Mouse (Mus musculus): ENCODE measurements around the gene Pde10a.

The Pde10a gene

DNA sequence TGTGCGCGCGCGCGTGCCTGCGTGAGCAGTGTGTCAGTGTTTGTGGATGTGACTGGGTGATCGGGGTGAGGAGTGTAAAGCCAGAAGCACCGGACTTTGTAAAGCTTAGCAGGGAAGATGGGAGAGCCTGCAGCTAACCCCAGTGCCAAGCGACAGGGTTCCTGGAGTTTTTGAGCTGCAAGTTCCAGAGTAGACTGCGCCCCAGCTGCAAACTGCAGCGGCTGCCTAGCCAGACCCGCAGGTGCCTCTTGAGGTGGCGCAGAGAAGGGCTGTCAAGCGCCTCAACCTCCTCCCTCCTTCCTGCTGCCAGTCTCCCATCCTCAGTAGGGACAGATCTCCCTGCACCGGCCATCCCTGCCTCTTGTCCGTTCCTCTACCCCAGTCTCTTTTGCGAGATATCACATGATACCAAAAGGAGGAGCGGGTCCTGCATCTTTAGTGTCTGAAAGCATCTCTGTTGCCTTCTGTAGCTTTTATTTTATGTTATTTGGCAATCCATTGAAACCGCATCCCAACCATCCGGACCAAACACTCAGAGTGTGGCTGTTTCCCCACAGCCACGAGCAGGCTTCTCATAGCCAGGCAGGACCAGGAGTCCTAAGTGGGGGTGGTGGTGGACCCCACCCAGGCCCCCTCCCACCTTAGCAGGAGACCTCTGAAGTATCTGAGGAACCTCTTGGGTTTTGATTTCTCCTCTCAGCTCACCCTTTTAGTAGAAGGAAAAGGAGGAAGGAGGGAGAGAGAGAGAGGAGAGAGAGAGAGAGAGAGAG lies 984 bp downstream of the Pde10a start:
- DNase-seq (ENCODE audit: extremely low spot score, low read depth, low spot score) = no peak

DNA sequence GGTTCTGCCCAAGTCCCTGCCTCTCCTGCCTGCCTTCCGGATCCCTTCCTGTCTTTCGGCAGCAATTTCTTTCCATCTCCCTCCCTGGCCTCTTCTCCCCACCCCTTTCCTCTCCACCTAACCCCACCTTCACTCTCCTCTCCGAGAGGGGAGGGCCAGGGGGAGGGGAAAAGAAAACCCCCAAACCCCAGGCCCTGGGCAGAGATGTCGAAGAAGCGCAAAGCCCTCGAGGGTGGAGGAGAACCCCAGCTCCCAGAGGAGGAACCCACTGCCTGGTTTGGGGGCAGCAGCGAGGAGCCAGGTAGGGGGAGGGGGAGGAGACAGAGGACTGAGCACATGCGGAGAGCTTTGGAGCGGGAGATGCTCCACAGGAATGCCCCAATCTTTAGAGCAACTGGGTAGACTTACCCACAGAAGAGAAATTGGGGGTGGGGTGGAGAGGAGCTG lies 1.7 kb downstream of the Pde10a start:
- no peak for DNase-seq (ENCODE audit: extremely low spot score, low read depth, low spot score)

DNA sequence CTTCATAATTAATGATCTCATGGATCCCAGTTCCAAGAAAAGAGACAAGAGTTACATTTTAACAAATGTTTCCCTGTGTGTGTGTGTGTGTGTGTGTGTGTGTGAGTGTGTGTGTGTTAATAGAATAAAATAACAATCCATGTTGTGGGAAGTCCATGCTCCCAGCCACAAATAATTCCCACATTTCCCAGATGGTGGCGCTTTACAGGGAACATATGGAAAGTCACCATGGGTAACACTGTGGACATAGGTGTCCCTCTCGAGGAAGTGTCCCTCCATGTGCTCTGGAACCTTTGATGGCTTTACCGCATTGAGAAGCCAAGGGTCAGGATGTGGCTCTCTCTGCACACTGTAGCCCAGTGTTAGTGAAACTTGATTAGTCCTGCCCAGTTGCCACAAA lies 3.5 kb downstream of the Pde10a start:
- DNase-seq (ENCODE audit: extremely low spot score, low read depth, low spot score) = no peak

DNA sequence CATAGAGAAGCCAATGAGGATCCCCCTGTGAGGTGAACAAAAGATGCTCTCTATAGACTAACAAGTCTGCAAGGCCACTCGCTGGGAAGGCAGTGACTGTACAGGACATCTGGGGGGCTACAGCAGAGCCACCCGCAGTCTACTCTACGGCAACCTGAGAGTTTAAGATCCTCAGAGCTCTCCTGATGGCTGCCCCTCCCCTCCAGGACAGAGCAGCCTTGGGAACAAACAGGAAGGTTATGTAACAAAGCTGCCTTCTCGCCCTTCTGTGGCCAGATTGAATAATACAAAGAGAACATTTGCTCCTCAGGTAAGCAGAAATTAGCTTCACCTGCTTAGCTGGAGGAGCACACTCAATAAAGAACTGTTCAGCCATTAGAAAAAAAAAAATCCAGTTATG lies 7.4 kb downstream of the Pde10a start:
- no peak for DNase-seq (ENCODE audit: extremely low spot score, low read depth, low spot score)

DNA sequence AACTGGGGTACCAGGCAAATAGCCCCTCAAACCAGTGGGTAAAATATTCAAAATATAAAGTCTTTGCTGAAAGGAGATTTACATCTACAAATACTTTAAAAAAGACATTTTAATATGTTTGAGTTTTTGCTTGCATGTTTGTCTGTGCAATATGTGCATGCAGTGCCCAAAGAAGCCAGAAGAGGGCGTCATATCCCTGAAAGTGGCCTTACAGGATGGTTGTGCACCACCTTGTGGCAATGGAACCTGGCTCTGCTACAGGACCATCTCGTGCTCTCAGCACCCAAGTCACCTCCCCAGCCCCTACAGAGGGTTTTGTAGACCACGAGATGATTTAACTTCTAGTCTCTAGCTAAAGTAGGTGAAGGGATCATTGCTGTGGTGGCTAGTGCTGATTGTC lies 8.7 kb downstream of the Pde10a start:
- DNase-seq (ENCODE audit: extremely low spot score, low read depth, low spot score) = no peak

DNA sequence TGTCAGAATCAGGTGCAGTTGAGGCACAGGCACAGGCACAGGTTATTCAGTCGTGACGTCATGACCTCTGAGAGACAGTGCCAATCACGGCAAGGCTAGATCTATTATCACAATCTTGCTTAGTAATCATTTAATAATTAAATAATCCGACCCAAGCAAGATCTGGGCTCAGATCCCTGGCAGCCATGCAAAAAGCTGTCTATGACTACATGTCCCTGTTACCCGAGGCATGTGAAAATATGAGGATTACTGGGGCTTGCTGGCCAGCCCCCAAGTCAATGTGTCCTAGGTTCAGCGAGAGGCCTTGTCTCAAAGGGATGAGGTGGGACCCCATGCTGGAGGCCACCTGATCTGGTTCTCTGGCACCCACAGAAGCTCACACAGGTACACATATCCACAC lies 11.3 kb downstream of the Pde10a start:
- DNase-seq (ENCODE audit: extremely low spot score, low read depth, low spot score) = no peak

DNA sequence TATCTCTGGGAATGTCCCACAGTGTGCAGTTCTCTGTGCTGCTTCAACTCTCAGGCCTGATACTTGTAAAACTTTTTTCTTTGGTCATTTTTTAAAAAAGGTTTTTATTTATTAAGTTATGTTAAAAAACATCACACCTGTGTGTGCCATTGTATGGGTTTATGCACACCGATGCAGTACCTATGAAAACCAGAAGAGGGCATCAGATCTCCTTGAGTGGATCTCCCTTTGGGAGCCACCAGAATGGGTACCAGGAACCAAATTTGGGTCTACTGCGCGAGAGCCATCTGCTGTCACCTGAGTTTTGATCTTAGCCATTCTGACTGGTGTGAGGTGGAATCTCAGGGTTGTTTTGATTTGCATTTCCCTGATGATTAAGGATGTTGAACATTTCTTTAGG lies 12.9 kb downstream of the Pde10a start:
- no peak for DNase-seq (ENCODE audit: extremely low spot score, low read depth, low spot score)

DNA sequence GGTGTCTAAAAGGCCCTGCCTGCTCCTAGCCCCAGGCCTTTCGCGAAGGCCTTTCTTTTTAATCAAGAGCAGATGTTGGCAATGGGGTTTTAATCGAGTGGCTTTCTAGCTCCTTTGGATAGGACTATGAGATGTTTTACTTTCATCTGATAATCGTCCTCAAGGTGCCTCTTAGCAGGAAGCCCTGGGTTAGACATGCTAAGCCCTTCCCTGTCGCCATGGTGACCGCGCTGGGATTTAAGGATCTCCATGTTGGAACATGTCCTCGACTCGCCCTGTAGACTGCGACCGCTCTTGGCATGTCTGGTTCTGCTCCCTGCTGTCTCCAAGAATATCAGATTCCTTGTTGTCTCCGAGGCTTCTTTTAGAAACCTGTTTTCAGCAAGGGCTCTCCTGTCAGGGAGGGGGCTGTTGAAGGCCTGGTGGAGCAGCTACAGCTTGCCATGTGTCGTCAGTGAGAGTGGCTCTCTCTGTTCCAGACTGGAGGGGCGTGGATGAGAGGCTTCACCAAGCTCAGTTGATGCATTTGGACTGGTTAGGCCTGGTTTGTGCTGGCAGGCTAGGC lies 16.9 kb downstream of the Pde10a start:
- DNase-seq (ENCODE audit: extremely low spot score, low read depth, low spot score) = peak; percentile 41

DNA sequence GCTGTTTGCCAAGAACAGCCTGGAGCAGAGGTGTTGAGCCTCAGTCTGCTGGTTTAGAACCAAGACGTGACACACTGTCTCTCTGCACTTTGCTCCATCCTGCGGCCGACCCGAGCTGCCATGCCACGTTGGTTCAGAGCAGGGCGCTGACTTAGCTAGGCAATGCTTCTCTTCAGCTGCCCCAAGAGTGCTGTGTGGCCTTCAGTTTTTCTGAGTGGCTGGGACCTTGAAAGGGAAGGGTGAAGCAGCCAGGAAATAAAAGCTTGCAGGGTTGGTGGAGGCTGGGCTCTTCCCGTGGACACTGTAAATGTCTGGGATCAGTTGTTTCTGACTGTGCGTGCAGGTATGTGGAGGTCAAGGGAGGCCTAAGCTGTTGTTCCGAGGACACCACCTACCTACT lies 21.2 kb downstream of the Pde10a start:
- no peak for DNase-seq (ENCODE audit: extremely low spot score, low read depth, low spot score)

DNA sequence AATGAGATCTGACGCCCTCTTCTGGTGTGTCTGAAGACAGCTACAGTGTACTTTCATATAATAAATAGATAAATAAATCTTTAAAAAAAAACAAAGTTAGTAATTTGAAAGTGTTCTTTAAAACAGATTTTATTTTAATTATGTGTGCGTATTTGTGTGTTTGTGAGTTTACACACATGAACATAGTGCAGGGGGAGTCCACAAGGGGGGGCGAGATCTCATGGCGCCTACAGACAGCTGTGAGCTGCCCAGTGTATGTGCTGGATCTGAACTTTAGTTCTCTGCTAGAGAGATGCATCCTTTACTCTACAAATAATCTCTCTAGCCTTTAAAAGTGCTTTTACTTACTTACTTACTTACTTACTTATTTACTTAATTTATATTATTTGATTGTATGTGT lies 23.6 kb downstream of the Pde10a start:
- no peak for DNase-seq (ENCODE audit: extremely low spot score, low read depth, low spot score)

DNA sequence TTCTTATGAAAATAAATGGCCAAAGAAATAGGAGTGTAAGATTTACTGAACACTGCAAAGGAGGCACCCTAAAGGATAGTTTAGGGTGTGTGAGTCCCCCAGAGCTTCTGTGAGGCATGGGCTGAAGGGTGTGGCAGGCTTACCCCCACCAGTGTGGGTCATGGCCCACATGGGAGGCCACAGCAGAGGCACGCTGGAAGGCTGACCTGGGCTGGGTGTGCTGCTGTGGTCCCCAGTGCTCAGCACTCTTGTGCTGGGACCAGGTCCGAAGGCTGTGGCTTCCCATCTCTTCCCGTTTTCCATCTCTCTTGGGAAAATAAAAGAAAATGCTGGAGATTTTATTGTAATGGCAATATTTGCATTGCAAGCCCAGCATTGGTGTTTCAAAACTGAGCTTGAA lies 26.5 kb downstream of the Pde10a start:
- DNase-seq (ENCODE audit: extremely low spot score, low read depth, low spot score) = no peak

DNA sequence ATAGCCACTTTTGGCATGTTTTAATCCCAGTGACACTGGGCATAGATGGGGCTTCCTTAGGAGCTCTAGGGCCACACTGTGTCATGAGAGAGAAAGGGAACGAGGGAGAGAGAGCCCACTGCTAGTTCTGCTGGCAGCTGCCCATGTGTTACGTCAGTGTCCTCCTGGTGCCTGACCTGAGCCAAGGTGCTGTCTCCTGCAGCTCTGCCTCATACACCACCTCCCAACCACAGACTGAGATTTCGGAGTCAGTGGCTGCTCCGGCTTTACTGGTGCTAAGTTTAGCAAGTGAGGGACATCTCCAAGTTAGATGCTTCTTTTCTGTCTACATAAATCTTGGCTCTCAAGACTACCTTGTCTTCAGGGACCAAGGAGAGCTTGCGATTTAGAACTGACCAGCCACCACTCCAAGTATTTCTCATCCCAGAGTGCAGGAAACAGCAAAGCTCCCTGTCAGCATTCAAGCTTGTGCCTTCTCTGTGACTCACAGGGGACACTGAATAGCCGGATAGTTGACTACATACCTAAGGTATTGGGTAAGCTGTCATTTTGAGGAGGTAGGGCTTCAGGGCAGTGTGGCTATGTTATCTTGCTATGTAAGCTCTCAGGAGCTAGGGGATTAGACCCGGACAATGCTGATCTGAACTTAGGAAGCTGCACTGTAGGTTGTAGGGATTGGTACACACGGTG lies 27.3 kb downstream of the Pde10a start:
- no peak for DNase-seq (ENCODE audit: extremely low spot score, low read depth, low spot score)

DNA sequence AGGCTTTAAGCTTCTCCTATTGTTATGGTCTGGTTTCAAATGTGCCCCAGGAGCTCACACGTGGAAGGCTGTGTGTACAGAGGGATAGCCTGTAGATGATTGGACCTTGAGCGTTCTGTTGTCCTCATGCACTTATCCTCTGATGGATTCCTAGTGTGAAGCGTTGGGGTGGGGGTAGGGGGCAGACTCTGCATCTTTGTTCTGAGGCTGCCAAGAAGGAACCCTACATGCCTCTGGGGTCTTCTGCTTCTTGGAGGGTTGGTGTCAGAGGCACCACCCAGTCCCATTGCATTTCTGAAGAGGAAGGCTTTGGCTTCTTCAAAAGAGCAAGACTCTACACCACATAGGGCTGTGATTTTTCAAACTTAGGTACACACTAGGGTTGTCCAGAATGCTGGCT lies 28.4 kb downstream of the Pde10a start:
- no peak for DNase-seq (ENCODE audit: extremely low spot score, low read depth, low spot score)

DNA sequence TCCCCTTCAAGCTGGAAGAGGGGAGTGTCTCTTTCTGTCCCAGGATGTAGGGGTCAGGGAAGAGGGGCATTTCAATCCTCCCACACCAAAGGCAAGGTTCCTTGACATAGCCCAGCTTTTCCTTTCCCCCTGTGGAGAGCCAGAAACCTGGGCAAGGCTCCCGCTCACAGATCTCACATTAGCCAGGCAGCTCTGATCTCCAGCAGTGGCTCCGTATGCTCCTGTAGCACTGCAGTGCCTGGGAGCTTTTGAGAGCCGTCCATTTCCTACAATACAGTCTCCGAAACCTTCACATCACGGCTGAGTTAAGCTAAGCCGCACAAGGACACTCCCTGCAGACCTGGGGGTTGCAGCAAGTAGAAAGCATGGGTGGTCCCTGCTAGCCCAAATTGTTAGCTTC lies 29.0 kb downstream of the Pde10a start:
- no peak for DNase-seq (ENCODE audit: extremely low spot score, low read depth, low spot score)

DNA sequence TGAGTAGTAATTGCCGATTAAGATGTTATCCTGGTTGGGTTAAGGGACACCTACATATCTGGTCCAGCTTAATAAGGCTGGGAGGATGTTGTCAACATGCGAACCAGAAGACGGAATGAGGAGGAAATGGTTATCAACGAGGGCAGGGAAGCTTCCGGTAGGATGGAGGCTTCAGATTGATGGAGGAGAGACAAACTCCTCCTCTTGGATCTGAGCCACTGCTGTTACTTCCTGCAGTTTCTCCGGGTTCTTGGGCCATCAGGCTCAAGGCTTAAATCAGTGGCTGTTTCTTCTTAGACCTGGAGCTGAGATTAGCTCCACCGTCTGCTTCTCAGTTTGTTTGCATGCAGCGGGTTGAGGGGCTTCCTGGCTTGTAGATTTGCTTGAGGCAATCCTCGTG lies 30.6 kb downstream of the Pde10a start:
- no peak for DNase-seq (ENCODE audit: extremely low spot score, low read depth, low spot score)

DNA sequence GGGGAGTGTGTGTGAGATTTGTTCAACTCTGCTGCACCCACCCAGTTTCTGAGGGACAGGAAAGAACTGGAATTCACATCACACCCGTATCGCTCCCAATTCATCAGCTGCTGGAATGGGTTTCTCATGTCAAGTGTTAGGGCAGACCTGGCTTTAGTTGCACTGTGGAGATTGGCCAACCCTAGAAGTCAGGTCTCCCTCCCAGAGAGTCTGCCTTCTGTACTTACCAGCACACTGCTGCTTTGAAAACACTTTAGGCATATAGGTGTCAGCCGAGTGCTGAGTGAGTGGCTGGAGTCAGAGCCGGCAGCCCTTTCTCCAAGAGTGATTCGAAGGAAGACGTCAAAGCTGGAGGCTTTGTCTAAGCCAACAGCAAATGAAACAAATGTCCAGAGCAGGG lies 31.1 kb downstream of the Pde10a start:
- DNase-seq (ENCODE audit: extremely low spot score, low read depth, low spot score) = no peak

DNA sequence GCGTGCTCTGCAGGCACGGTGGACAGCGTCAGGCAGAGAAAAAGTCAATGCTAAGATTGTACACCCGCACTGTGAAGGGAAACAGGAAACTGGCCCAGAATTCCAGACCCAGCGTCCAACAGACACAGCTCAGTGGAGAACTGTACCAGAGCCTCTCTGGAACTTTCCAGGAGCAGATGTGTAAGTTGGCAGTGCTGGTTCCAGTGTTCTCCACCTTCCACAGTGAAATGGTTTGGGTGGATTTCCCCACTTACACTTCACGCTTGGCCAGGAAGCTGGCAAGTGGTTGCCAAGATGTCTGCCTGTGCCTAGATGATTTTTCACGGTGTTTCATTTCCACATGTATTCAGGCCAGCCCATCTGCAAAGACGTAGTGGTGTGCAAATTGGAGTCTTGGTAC lies 32.8 kb downstream of the Pde10a start:
- no peak for DNase-seq (ENCODE audit: extremely low spot score, low read depth, low spot score)

DNA sequence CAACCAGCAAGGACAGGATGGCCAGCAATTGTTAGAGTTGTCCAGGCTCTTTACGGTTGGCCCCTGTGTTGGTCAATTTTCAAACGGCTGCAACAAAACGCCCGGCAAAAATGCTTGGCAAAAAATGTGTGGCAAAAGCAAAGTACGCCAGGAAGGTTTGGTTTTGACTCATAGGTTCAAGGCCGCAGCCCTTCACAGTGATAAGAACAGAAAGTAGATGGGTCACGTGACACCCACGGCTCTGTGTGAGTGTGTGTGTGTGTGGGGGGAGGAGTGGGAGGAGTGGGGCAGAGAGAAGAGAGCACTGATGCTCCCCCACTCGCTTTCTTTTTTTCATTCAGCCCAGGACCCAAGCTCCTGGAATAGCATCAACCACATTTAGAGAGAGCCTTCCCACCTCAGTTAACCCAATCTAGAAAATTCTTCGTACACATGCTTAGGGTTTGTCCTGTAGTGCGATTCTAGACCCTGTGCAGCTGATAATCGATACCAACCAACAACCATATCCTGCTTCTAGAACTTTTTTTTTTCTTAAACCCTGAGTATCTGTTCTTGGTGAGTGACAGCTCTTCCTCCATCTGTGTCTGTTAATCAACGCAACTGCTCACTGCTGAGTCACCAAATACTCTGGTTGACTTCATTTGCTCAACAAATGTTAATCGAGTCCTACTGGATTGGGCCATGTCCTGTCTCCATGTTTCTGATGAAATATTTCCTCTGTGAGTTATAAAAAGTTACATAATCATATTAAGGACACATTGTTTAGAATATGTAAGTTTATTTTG lies 37.1 kb downstream of the Pde10a start:
- no peak for DNase-seq (ENCODE audit: extremely low spot score, low read depth, low spot score)

DNA sequence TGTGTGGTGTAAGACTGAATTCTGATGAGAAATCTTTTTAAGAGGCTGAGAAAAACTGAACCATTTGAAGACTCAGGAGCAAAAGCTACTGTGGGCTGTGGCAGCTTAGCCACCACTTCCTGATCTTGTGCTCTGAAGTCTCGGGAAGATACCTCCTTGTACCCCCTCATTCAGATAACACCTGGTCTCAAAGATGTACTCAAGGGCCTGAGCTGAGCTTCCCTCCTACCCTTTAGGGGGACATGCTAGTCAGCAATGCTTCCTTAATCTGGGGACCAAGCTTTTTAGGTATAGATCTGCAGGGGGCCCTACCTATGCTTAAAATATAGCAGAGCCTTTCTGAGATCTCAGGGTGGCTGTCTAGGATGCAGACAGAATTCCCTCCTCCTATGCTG lies 37.7 kb downstream of the Pde10a start:
- DNase-seq (ENCODE audit: extremely low spot score, low read depth, low spot score) = no peak

DNA sequence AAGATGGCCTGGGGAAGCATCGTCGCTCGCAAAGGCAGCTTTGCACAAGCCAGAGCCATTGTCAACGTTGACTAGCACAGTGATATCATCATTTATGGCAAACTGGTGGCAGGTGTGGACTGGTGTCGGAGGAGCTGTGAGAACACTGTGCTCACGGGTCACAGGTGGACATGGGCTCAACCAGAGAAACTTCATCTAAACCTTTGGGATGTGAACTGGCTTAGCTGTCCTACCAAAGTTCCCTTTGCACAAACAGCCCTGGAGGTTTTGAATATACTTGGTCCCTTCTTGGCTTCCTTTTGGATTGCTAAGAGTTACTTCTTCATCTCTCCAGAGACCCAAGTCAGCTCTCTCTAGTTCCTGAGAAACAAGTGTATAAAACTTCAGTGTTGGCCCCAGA lies 41.7 kb downstream of the Pde10a start, which contains the start of gene Gm17087:
Gene Gm17087 (minus strand): TSS at position 101 of the 400 bp plus-strand sequence.
- DNase-seq (ENCODE audit: extremely low spot score, low read depth, low spot score) = no peak

DNA sequence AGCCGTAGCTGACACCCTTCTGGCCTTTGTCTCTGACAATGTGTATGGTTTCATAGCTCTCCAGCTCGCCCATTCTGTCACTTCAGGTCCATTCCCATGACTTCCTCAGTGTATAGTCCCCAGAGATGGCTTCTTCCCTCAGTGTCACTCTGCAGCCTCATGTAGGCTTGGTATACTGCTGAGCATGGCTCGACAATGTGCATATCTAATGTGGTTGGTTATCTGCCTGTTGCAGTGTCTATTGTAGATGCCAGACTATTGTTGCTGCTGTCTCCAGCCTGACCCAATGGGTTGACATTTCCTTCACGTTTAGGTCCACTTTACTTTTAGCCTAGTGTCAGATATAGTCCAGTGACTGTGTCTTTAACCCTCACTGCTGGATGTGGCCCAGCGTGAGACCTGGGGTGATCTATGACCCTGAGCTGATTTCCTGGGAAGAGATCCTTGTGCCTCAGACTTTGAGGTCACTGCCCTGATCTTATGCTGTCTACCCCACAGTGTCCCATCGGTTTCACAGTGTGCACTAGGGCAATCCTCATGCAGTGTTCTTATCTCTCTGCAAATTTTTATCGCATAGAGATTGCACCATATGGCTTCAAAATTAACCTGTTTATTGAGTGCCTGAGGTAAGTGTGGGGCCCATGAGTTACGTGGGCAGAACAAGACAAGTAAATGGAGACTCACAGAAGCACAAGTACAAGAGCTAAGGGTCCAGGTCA lies 48.5 kb downstream of the Pde10a start:
- no peak for DNase-seq (ENCODE audit: extremely low spot score, low read depth, low spot score)
